Mouse (Mus musculus): Measurements from ENCODE around the gene Mogat1.

DNA sequence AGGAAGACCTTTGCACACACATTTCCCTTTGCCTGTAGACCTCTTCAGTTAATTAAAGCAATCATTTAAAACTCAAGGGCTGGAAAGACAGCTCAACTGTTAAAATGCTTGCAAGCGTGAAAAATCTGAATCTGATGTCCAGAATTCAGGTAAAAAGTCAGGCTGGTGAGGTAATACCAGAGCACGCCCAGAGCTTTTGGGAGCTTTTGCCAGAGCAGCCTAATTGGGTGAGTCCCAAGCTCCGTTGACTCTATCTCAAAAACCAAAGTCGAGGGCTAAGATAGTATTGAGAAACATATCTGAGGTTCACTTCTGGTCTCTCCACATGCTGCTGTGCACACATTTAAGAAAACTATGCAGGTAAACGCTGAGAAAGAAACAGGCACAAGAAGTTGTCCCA lies at the start of gene Mogat1:
- TF ChIP-seq CTCF (conservative IDR thresholded peaks at IDR 0.05; ENCODE audit: low read length) = no peak
- no peak for TF ChIP-seq POU5F1 (IDR thresholded peaks at IDR 0.05; ENCODE audit: borderline replicate concordance, low read length)
